Mouse (Mus musculus): ENCODE results near the gene Srf. TPM values are rescaled to one million over a fixed set of nuclear protein-coding genes. Genes with fewer than 3 reads are reported as not detected.

Srf gene
- total RNA-seq, 1 experiment = 65.2 TPM

- Histone ChIP-seq H3K9ac (ENCODE audit: insufficient read depth, low read depth, low read length, poor library complexity, severe bottlenecking) (no peak overlapping the region), H3K9me3 (ENCODE audit: control insufficient read depth, insufficient read depth, low read depth, low read length) (no peaks in the 10 kb centered on the region), H3K36me3 (ENCODE audit: control insufficient read depth, insufficient read depth, low read length, poor library complexity, severe bottlenecking) (no peaks in the 10 kb centered on the region), H3K27ac (ENCODE audit: insufficient read depth, low read depth, low read length, poor library complexity, severe bottlenecking) (no peak overlapping the region), H3K4me3 (ENCODE audit: insufficient read depth in 1 of 2, low read depth in 1 of 2, low read length in 2 of 2, poor library complexity in 1 of 2, severe bottlenecking in 1 of 2) (no peak overlapping the region), H3K4me1 (ENCODE audit: control insufficient read depth in 2 of 2, insufficient read depth in 2 of 2, low read length in 2 of 2, poor library complexity in 1 of 2) (peaks cover 0 to 4% of the 10 kb centered on the region in 2 experiments; a peak in 1 of 4 replicates)
- in situ Hi-C loops (cut with MboI; ENCODE audit: low sequenced_read_pairs in 2 of 2, unreplicated experiment in 2 of 2) = no loop called here
- peak; percentile 81 for DNase-seq (ENCODE audit: low read depth, low spot score)
- no peak for TF ChIP-seq MAFK (IDR thresholded peaks at IDR 0.05; ENCODE audit: insufficient read depth, low read depth, low read length)
- TF ChIP-seq ZC3H11A (IDR thresholded peaks at IDR 0.05; ENCODE audit: borderline replicate concordance, low read depth, low read length) = peak; percentile 72; the same call in 1 of the 2 replicates
Measured at GRCm38 (mm10) chr17:46525579-46526307, 30.2 kb downstream of the Srf start.

DNA sequence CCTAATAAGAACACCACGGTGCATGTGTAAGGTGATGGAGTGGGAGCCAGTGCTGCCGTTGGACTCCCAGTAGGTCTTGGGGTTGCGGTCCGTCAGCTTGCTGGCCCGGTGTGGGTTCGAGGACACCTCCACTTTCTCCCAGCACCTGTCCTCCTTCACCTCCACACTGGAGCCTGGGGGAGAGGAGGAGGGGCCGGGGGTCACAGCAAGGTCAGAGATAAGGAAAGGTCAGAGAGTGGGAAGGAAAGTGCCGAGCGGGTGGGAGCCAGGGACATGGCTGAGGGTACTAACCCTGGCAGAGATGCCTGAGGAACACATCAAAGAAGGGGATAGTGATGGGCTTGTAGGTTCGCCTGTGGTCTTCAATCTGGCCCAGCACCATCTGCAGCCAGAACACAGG lies 30.9 kb downstream of the Srf start:
- in situ Hi-C loops (cut with MboI; ENCODE audit: low sequenced_read_pairs in 2 of 2, unreplicated experiment in 2 of 2) = no loop called here
- H3K9me3 ChIP-seq (ENCODE audit: control insufficient read depth, insufficient read depth, low read depth, low read length) = no peaks in the 10 kb centered on the region

GRCm38 (mm10) chr17:46521963-46522668 lies 33.9 kb downstream of the Srf start:
- in situ Hi-C loops (cut with MboI; ENCODE audit: low sequenced_read_pairs in 2 of 2, unreplicated experiment in 2 of 2) = no loop called here
- H3K36me3 ChIP-seq (ENCODE audit: control insufficient read depth, insufficient read depth, low read length, poor library complexity, severe bottlenecking) = no peaks in the 10 kb centered on the region

More for the DNA sequence above, 30.9 kb downstream of the Srf start:
- Histone ChIP-seq H3K4me1 (ENCODE audit: control insufficient read depth in 2 of 2, insufficient read depth in 2 of 2, low read length in 2 of 2, poor library complexity in 1 of 2) (peaks cover 0 to 6% of the 10 kb centered on the region in 2 experiments; a peak in 1 of 4 replicates), H3K9ac (ENCODE audit: insufficient read depth, low read depth, low read length, poor library complexity, severe bottlenecking) (no peak overlapping the region), H3K27ac (ENCODE audit: insufficient read depth, low read depth, low read length, poor library complexity, severe bottlenecking) (no peak overlapping the region), H3K36me3 (ENCODE audit: control insufficient read depth, insufficient read depth, low read length, poor library complexity, severe bottlenecking) (no peaks in the 10 kb centered on the region), H3K4me3 (ENCODE audit: insufficient read depth in 1 of 2, low read depth in 1 of 2, low read length in 2 of 2, poor library complexity in 1 of 2, severe bottlenecking in 1 of 2) (no peak overlapping the region)
- no peak for DNase-seq (ENCODE audit: low read depth, low spot score)
- no peak for TF ChIP-seq CHD2 (IDR thresholded peaks at IDR 0.05; ENCODE audit: low read depth, low read length)
- no peak for TF ChIP-seq ZC3H11A (IDR thresholded peaks at IDR 0.05; ENCODE audit: borderline replicate concordance, low read depth, low read length)

GRCm38 (mm10) chr17:46521174-46521573 lies 34.8 kb downstream of the Srf start:
- TF ChIP-seq CHD2 (IDR thresholded peaks at IDR 0.05; ENCODE audit: low read depth, low read length) (no peak), ZNF384 (IDR thresholded peaks at IDR 0.05; ENCODE audit: low read depth, low read length) (no peak), HCFC1 (IDR thresholded peaks at IDR 0.05; ENCODE audit: borderline replicate concordance, insufficient read depth, low read length) (no peak), MAFK (IDR thresholded peaks at IDR 0.05; ENCODE audit: insufficient read depth, low read depth, low read length) (no peak), ZC3H11A (IDR thresholded peaks at IDR 0.05; ENCODE audit: borderline replicate concordance, low read depth, low read length) (no peak)
- no peak for DNase-seq (ENCODE audit: low read depth, low spot score)
- no peaks in the 10 kb centered on the region for H3K36me3 ChIP-seq (ENCODE audit: control insufficient read depth, insufficient read depth, low read length, poor library complexity, severe bottlenecking)
- no peaks in the 10 kb centered on the region for H3K9me3 ChIP-seq (ENCODE audit: control insufficient read depth, insufficient read depth, low read depth, low read length)
- no peak overlapping the region for H3K27ac ChIP-seq (ENCODE audit: insufficient read depth, low read depth, low read length, poor library complexity, severe bottlenecking)
- H3K4me3 ChIP-seq (ENCODE audit: insufficient read depth in 1 of 2, low read depth in 1 of 2, low read length in 2 of 2, poor library complexity in 1 of 2, severe bottlenecking in 1 of 2) = peak overlapping the region; percentile 60 to 61; a peak in 2 of 4 replicates
- in situ Hi-C loops (cut with MboI; ENCODE audit: low sequenced_read_pairs in 2 of 2, unreplicated experiment in 2 of 2) = no loop called here
- no peak overlapping the region for H3K9ac ChIP-seq (ENCODE audit: insufficient read depth, low read depth, low read length, poor library complexity, severe bottlenecking)
- peaks cover 0 to 5% of the 10 kb centered on the region in 2 experiments; a peak in 1 of 4 replicates for H3K4me1 ChIP-seq (ENCODE audit: control insufficient read depth in 2 of 2, insufficient read depth in 2 of 2, low read length in 2 of 2, poor library complexity in 1 of 2)

More at GRCm38 (mm10) chr17:46521963-46522668, 33.9 kb downstream of the Srf start:
- H3K4me3 ChIP-seq (ENCODE audit: insufficient read depth in 1 of 2, low read depth in 1 of 2, low read length in 2 of 2, poor library complexity in 1 of 2, severe bottlenecking in 1 of 2) = no peak overlapping the region; a peak in 1 of 4 replicates
- no peak for DNase-seq (ENCODE audit: low read depth, low spot score)
- peaks cover 0 to 6% of the 10 kb centered on the region in 2 experiments; a peak in 1 of 4 replicates for H3K4me1 ChIP-seq (ENCODE audit: control insufficient read depth in 2 of 2, insufficient read depth in 2 of 2, low read length in 2 of 2, poor library complexity in 1 of 2)
- H3K9me3 ChIP-seq (ENCODE audit: control insufficient read depth, insufficient read depth, low read depth, low read length) = no peaks in the 10 kb centered on the region
- TF ChIP-seq HCFC1 (IDR thresholded peaks at IDR 0.05; ENCODE audit: borderline replicate concordance, insufficient read depth, low read length) = no peak
- no peak for TF ChIP-seq MAFK (IDR thresholded peaks at IDR 0.05; ENCODE audit: insufficient read depth, low read depth, low read length)
- TF ChIP-seq ZNF384 (IDR thresholded peaks at IDR 0.05; ENCODE audit: low read depth, low read length) = no peak
- TF ChIP-seq ZC3H11A (IDR thresholded peaks at IDR 0.05; ENCODE audit: borderline replicate concordance, low read depth, low read length) = no peak
- TF ChIP-seq CHD2 (IDR thresholded peaks at IDR 0.05; ENCODE audit: low read depth, low read length) = no peak
- no peak overlapping the region for H3K27ac ChIP-seq (ENCODE audit: insufficient read depth, low read depth, low read length, poor library complexity, severe bottlenecking)
- H3K9ac ChIP-seq (ENCODE audit: insufficient read depth, low read depth, low read length, poor library complexity, severe bottlenecking) = no peak overlapping the region

Data from ES-E14 (cell line).